Mouse (Mus musculus) thymus, adult 2 months (tissue): Measurements from ENCODE around the gene Cntnap2.

Source experiments
- CTCF ChIP-seq: fragments of 200-500 bp; IDR thresholded peaks from 2 replicates; pipeline ENCODE4 v1.5.1; 2012; ENCODE audit warnings: mild to moderate bottlenecking, control low read depth, low read length, moderate library complexity, borderline replicate concordance; ENCODE audit not compliant: control insufficient read depth, poor library complexity, insufficient read depth; ENCODE audit errors: extremely low read depth
- POLR2A ChIP-seq: fragments of 200-500 bp; IDR thresholded peaks from 2 replicates; pipeline ENCODE4 v1.6.1; 2012; ENCODE audit warnings: mild to moderate bottlenecking, low read length, control low read depth, moderate library complexity; ENCODE audit not compliant: control insufficient read depth, poor library complexity, insufficient read depth; ENCODE audit errors: extremely low read depth

DNA sequence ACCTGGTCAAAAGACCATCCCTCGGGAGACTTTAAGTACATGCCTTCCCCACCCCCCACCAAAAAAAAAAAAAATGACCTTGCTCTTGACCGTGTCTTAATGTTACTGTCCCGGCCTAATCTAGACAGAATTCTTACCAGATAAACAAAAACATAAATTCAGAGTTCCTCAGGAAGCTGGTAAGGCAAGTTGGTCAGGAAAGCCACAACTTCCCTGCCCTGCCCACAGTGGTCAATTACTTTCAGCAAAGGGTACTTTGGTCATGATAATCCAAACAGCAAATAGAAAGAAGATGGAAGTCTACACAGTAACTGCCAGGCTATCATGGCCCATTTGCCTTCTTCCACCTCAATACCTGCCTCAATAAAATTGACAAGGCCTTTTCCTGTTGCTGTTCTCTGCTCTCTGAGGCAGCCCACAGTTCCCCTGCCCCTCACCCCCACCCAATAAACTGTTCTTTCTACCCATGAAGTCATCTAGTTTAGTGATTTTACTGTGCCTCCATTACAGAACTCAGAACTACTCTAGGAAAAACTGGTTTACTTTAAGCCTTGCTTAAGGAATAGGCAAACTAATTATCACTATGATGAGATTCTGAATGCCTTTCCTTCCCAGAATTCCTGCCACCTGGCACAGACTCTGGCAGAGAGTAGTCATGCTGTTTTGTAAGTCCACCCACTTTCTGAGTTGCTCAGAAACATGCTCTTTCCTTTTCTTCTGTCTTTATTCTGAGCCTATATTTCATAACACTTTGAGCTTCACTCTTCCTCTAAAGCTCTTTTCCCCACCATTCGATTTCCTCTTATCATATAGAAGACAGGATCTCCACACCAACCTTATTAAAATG is 1743.3 kb downstream of the Cntnap2 start:
- TF ChIP-seq POLR2A: no peak
- no peak for TF ChIP-seq CTCF
